Mouse (Mus musculus): ENCODE data around the gene Mipol1.
A peak's percentile ranks its signal among the peaks of the same experiment; 100 is the strongest.
"Not testable (repeated sequence)": the region's sequence is repeated elsewhere in the genome, so short reads cannot be mapped to it uniquely, and the experiment has no call there.

Gene Mipol1

DNA sequence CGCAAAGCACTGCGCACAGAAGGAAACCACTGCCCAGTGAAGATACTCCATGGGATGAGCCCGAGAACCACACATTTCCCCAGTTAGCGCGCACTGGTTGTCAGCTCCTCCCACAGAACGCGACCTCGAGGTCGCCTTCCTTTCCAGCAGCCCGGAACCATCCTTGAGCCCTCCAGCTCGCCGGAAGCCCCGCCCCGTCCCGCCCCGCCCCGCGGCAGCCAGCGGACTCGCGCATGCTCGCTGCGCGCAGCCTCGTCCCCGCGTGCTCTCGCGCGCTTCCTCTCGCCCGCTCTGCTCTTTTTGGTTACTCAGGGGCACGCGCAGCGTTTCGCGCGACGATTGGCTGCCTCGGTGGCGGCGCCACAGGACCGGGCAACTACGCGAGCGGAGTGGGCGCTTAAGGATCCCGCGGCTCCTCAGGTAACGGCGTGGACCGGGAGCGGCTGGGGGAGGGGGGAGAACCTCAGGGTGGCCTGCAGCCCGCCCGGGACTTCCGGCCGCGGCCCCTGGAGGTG is at the start of gene Mipol1, which contains the start of gene Prps1l3:
Mipol1 (plus strand) TSS at position 236 of the 515 bp plus-strand sequence.
Prps1l3 (plus strand) TSS at position 221 of the 515 bp plus-strand sequence.
- DNase-seq (ENCODE audit: low read depth, low spot score): peak; percentile 91

- DNase-seq (ENCODE audit: low read depth, low spot score): peak; percentile 46
Measured at GRCm38 (mm10) chr12:57184401-57185147, 45.7 kb upstream of the Mipol1 start.

- DNase-seq (ENCODE audit: low read depth, low spot score): peak; percentile 56
Measured at GRCm38 (mm10) chr12:57185475-57185874, 44.8 kb upstream of the Mipol1 start.

DNA sequence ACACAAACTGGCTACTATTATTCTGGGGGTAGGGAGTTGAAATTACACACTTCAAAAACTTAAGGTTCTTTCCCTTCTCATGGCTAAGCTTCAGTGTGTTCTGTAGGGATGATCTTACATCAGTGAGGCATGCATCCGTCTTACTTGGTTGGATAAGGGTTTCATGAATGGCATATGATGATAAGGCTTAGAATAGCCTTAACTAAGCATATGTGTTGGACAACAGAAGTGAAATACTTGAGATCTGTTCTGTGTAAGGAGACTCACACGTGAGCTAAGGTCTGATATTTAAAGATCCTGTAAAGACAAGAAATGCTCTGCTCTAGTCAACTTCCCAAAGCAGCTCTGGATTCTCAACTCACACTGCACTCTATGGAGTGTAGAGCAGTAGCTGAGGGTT is 44.1 kb upstream of the Mipol1 start:
- DNase-seq (ENCODE audit: low read depth, low spot score): no peak

DNA sequence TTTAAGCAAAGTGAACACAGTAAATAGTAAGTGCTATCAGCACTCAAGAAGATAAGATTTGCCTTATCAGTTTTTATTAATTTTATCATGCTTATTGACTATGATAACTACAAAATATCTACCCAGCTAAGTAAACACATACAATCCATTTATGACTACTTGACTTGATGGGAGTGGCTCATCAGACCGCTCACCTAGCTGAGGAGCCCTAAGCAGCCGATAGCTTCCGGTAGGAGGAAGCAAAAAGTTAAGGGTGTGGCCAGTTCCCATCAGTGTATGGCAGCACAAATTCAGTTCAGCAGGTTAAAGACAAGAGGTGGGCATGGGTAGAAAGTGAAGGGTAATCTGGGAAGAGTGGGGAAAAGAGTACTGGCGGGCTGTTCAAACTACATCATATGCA is 43.2 kb upstream of the Mipol1 start:
- DNase-seq (ENCODE audit: low read depth, low spot score): no peak

DNA sequence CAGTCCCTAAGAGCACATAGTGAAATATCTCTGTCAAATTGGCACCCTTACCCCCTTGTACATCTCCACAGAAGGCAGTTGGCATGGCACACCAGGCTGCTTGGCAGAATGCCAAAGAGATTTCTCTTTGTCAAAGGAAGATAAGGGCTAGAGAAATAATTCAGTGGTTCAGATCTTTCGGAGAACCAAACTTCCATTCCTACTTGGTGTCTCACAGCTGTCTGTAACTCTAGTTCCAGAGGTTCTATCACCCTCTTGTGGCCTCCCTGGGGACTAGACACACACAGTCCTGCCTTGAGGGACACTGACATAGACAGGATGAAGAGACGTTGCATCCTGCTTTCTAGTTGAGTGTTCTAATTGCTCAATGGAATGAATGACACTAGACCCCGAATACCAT is 35.6 kb upstream of the Mipol1 start:
- DNase-seq (ENCODE audit: low read depth, low spot score): peak; percentile 51

- DNase-seq (ENCODE audit: low read depth, low spot score): no peak
Measured at GRCm38 (mm10) chr12:57196286-57196607, 34.0 kb upstream of the Mipol1 start.

DNA sequence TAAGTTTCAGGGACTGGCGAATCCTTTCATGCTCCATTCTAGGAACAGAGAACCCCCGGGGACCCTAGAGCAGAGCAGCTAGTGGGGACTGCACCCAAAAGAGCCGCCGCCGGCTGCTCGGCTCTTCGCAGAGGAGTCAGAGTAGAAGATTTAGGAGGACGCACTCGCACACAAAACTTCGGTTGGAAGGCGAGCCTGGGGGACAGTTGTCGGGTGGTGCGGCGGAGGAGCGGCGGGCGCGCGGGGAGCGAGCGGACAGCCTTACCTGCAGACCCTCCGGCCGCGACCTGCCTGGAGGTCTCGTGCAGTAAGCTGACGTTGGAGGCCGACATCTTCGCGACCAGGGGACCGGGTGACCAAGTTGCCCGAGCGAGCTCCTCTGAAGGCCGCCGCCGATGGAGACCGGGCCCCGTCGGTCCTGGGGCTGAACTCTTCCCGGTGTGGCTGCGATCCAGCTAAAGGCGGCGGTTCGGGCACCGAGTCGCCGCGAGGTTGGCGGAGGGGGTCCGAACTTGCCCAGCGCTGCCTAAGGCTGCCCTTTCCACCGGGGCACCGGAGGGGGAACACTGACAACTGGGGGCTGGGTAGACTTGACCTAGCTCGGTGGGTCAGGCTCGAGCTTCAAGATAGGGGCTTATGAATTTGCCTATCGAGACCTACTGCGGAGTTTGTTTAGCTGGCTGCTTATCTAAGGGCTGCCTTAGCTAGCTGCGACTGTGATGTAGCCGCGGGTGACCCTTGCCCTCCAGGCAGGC is 33.4 kb upstream of the Mipol1 start:
- DNase-seq (ENCODE audit: low read depth, low spot score): no peak

GRCm38 (mm10) chr12:57197363-57198026 is 32.7 kb upstream of the Mipol1 start, which contains the start of gene Slc25a21:
Gene Slc25a21, minus strand, starts transcription at chr12:57197472.
- DNase-seq (ENCODE audit: low read depth, low spot score): no peak

DNA sequence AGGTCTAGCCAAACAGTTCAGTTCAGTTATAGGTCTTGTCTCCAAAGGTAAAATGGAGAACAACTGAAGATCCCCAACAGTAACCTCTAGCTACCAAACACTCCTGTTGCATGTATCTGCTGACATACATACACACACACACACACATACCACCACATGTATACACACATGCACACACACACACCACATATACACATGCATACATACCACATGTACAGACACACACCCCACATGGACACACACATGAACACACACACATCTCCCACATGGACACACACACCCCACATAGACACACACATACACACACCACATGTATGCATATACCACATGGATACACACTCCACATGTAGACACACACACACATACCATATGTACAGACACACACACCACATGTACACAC is 32.0 kb upstream of the Mipol1 start:
- DNase-seq (ENCODE audit: low read depth, low spot score): no peak

GRCm38 (mm10) chr12:57199427-57199826 is 30.8 kb upstream of the Mipol1 start:
- no peak for DNase-seq (ENCODE audit: low read depth, low spot score)

DNA sequence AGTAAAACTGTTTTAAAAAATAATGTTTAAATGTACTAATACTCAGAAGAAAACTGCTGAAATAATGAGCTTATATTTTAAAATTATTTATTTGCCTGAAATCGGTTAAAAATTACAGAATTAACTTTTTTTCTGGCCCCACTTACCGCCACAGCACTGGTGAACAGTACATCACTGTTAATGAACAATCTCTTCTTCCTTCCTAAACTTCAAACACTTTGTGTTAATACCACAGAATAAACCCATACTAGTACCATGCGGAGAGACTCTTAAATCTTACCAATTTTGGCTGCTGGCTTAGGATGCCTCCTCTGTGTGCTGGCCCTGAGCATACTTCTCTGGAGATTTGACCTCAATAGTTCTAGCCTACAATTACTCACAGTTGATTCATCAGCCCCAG is 28.3 kb upstream of the Mipol1 start:
- peak; percentile 34 for DNase-seq (ENCODE audit: low read depth, low spot score)

- DNase-seq (ENCODE audit: low read depth, low spot score): no peak
Measured at GRCm38 (mm10) chr12:57204276-57204851, 25.9 kb upstream of the Mipol1 start.

GRCm38 (mm10) chr12:57211353-57212311 is 18.6 kb upstream of the Mipol1 start:
- DNase-seq (ENCODE audit: low read depth, low spot score): no peak

DNA sequence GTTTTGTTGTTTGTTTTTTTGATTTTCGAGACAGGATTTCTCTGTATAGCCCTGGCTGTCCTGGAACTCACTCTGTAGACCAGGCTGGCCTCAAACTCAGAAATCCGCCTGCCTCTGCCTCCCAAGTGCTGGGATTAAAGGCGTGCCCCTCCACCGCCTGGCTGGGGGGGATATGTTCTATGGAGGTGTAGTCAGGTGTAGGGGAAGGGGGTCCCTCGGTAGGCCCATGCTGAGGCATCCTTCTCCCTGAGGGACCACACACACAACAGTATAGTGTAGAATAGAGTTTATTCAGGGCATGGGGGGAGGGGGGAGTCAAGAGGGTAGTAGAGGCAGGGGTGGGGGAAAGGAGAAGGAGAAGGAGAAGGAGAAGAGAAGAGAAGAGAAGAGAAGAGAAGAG is 17.8 kb upstream of the Mipol1 start:
- DNase-seq (ENCODE audit: low read depth, low spot score): not testable (repeated sequence)

DNA sequence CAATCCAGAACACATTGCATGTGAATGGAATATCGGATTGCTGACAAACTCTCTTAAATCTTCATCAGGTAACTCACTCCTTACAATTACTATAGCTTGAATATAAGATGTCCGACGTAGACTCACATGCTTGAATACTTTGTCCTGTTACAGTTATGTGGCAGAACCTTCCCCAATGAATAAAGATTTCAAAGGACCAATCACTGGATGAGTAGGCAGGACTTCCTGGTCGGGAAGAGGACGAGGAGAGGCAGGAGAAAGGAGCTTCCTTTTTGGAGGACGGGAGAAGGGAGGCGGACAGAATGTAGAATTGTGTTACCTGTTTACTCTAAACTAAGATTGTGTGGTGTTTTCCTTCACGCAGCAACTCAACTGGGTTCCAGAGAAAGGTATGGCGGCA is 3.8 kb upstream of the Mipol1 start:
- DNase-seq (ENCODE audit: low read depth, low spot score): no peak

DNA sequence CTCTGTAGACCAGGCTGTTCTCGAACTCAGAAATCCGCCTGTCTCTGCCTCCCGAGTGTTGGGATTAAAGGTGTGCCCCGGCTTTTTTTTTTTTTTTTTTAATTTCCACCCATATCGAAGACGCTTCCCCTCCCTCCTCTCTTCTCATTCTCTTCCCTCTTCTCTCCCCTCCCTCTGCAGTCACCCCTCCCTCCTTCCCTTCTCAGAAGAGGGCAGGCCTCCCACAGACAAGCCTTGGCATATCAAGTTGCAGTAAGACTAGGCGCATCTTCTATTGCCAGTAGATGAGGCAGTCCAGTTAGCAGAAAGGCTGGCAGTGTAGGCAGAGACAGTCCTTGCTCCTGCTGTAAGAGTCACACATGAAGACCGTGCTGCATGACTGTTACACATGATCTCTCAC is 2.5 kb upstream of the Mipol1 start:
- DNase-seq (ENCODE audit: low read depth, low spot score): no peak

DNA sequence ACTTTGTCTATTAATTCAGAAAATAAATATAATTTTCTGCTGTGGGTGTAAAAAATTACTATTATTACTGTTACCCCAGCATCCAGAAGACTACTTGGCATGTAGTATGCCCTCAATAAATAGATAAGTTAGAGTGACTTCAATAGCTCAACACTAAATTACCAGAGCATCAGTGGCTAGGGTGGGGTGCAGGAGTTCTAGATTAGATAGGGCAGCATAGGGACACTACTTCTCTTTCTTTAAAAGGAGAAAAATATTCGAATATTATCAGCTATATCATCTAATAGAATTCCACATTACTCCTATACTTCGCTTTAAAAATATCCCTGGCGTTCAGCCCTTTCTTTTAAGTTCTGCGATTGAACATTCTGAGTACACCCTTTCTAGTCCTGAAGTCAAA is 524 bp upstream of the Mipol1 start:
- no peak for DNase-seq (ENCODE audit: low read depth, low spot score)

GRCm38 (mm10) chr12:57231085-57231875 is 1.1 kb downstream of the Mipol1 start:
- peak; percentile 59 for DNase-seq (ENCODE audit: low read depth, low spot score)

DNA sequence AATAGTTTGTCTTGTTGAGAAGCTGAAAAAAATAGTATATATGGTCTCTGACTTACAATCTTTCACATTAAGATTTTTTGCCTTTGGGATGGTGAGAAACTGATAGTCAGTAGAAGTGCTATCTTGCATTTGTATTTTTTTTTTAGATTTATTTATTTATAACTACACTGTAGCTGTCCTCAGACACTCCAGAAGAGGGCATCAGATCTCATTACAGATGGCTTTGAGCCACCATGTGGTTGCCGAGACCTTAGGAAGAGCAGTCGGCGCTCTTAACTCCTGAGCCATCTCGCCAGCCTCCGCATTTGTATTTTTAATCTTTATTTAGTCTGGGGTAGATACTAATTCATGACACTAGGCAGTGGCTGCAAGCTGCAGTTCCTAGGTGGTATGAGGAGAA is 3.2 kb downstream of the Mipol1 start:
- no peak for DNase-seq (ENCODE audit: low read depth, low spot score)

Data from 3T3-L1 (cell line).